Mouse (Mus musculus): ENCODE data around the gene Ccr8.

Gene Ccr8

GRCm38 (mm10) chr9:120133755-120134475, 42.0 kb downstream of the Ccr8 start:
- no peak for DNase-seq

- no peak for DNase-seq
These were observed 42.7 kb downstream of the Ccr8 start for GRCm38 (mm10) chr9:120134529-120135160.

- DNase-seq, result no peak
These were observed 43.5 kb downstream of the Ccr8 start for GRCm38 (mm10) chr9:120135454-120135853.

DNA sequence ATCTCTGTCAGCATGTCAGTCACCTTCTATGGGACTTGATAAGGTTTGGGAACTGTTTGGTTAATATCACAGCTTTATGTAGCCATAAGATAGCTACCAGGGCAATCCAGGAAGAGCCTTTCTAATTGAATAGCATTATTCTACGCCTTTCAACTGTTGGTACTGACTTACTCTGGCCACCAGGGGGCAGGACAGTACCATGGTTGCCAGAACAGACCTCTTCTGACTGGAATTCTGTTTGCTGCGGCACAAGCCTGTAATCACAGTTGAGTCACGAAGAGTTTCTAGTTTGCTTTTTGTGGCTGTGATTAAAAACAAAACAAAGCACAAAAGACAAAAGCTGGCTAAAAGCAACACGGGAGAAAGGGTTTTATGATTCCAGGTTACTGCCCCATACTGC, 48.7 kb downstream of the Ccr8 start:
- DNase-seq, result peak; percentile 56

DNA sequence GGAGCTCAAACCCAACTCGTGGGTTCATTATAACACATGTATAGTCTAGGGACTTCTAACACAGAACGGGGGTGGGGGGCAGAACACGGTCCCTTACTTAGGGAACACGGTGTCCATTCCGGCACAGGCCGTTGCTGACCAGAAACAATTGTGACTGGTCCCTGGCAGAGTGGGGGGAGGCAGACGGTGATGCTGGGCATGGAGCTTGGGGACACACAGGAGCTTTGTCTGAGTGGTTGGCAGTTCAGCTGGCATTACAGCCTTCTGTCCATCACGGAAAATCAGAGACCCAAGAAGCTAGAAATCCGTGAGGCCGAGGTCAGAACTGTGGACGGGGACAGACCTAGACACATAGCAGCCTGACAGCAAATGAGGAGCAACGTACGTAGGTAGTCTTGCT, 52.6 kb downstream of the Ccr8 start:
- DNase-seq, result peak; percentile 78

Measured in layer of hippocampus, adult 9-11 months (tissue).